Mouse (Mus musculus) embryonic facial prominence, embryonic 10.5 days (tissue): ENCODE measurements around the gene Stard3nl. TPM values are rescaled to one million over a fixed set of nuclear protein-coding genes. Genes with fewer than 3 reads are reported as not detected.
A peak's percentile ranks its signal among the peaks of the same experiment; 100 is the strongest.
"Not testable (repeated sequence)": the region's sequence is repeated elsewhere in the genome, so short reads cannot be mapped to it uniquely, and the experiment has no call there.

Experiments
- DNase-seq: peaks from one replicate; pipeline ENCODE4 v3.0.0-alpha.2; 2017; ENCODE audit warnings: low spot score
- H3K27ac ChIP-seq: fragments of 300-500 bp; sonication (generic); replicated peaks from 2 replicates; pipeline ENCODE4 v1.5.1; 2016; ENCODE audit warnings: mild to moderate bottlenecking
- H3K27me3 ChIP-seq: fragments of 300-500 bp; sonication (generic); replicated peaks from 2 replicates; pipeline ENCODE4 v1.6.1; 2016; ENCODE audit warnings: low read depth, mild to moderate bottlenecking; ENCODE audit not compliant: poor library complexity, severe bottlenecking
- H3K36me3 ChIP-seq: fragments of 300-500 bp; sonication (generic); replicated peaks from 2 replicates; pipeline ENCODE4 v1.6.1; 2016; ENCODE audit warnings: mild to moderate bottlenecking, moderate library complexity
- H3K4me1 ChIP-seq: fragments of 300-500 bp; sonication (generic); 2 replicates; pipeline ENCODE4 v1.6.1; 2016
- H3K4me3 ChIP-seq: fragments of 300-500 bp; sonication (generic); 2 replicates; pipeline ENCODE4 v1.5.1; 2016; ENCODE audit warnings: mild to moderate bottlenecking, moderate library complexity
- H3K9me3 ChIP-seq: fragments of 300-500 bp; sonication (generic); 2 replicates; pipeline ENCODE4 v1.6.1; 2016; ENCODE audit warnings: mild to moderate bottlenecking
- WGBS: fragments of 180-500 bp; shearing (Covaris S2); methylation state at CpG from one replicate; pipeline ENCODE4 v1.1.7; 2016; 5-methylcytosine and 5-hydroxymethylcytosine counted together
- polyA plus RNA-seq: library from polyadenylated mRNA; unstranded; fragments of >200 nt; fragmentation: Nextera tagmentation; extraction: Ambion mirVana; gene quantifications from 2 replicates; pipeline ENCODE4 v1.2.1, GENCODE M21; 2016

The Stard3nl gene
- polyA plus RNA-seq, 1 experiment from 2014 or later = 102 TPM

- no peaks in the 10 kb centered on the region for H3K27me3 ChIP-seq
- H3K4me3 ChIP-seq = no peak overlapping the region
- no peak for DNase-seq
- peaks cover 15% of the 10 kb centered on the region for H3K4me1 ChIP-seq
- H3K36me3 ChIP-seq = peaks cover 63% of the 10 kb centered on the region
- H3K9me3 ChIP-seq = no peaks in the 10 kb centered on the region
- 15% methylated on average over 8 of the region's 8 CpGs for WGBS
- H3K27ac ChIP-seq = no peak overlapping the region
Measured at GRCm38 (mm10) chr13:19372133-19372729, 23.4 kb downstream of the Stard3nl start.

DNA sequence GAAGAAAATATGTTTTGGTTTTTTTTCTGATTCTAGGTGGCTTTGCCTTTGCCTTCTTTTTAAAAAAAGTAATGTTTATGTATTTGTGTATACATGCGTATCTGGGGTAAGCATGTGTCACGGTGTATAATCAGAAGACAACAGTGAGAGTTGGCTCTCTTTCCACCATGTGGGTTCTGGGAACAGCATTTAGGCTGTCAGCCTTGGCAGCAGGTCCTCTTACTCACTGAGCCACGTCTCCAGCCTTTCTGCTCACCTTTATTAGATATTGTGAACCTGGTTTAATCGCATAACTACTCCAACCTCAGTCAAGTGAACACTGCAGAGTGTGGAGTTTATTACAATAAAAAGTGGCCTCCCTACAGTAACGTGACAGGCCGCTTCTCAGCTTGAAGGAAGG is 26.8 kb downstream of the Stard3nl start:
- DNase-seq = no peak
- no peaks in the 10 kb centered on the region for H3K9me3 ChIP-seq
- 94% methylated on average over 6 of the region's 6 CpGs for WGBS
- no peaks in the 10 kb centered on the region for H3K27me3 ChIP-seq
- H3K27ac ChIP-seq = no peak overlapping the region
- H3K36me3 ChIP-seq = peaks cover 65% of the 10 kb centered on the region
- no peak overlapping the region for H3K4me3 ChIP-seq
- H3K4me1 ChIP-seq = peaks cover 12% of the 10 kb centered on the region

- WGBS = 87% methylated on average over 7 of the region's 7 CpGs
- H3K27ac ChIP-seq = no peak overlapping the region
- H3K9me3 ChIP-seq = no peaks in the 10 kb centered on the region
- no peaks in the 10 kb centered on the region for H3K27me3 ChIP-seq
- peaks cover 65% of the 10 kb centered on the region for H3K36me3 ChIP-seq
- no peak overlapping the region for H3K4me3 ChIP-seq
- no peak for DNase-seq
- peaks cover 10% of the 10 kb centered on the region for H3K4me1 ChIP-seq
Measured at GRCm38 (mm10) chr13:19367536-19367935, 28.1 kb downstream of the Stard3nl start.

- DNase-seq = no peak
- no peaks in the 10 kb centered on the region for H3K9me3 ChIP-seq
- WGBS = 78% methylated on average over 2 of the region's 2 CpGs
- peaks cover 3% of the 10 kb centered on the region for H3K4me1 ChIP-seq
- H3K36me3 ChIP-seq = peaks cover 59% of the 10 kb centered on the region
- H3K27me3 ChIP-seq = no peaks in the 10 kb centered on the region
- H3K27ac ChIP-seq = no peak overlapping the region
- no peak overlapping the region for H3K4me3 ChIP-seq
Measured at GRCm38 (mm10) chr13:19366866-19367265, 28.7 kb downstream of the Stard3nl start.

- Histone ChIP-seq H3K27ac (no peak overlapping the region), H3K36me3 (peaks cover 51% of the 10 kb centered on the region), H3K9me3 (no peaks in the 10 kb centered on the region), H3K4me1 (no peaks in the 10 kb centered on the region), H3K27me3 (no peaks in the 10 kb centered on the region), H3K4me3 (no peak overlapping the region)
- peak; percentile 65 for DNase-seq
- WGBS = 39% methylated on average over 4 of the region's 4 CpGs
Measured at GRCm38 (mm10) chr13:19365596-19365995, 30.0 kb downstream of the Stard3nl start.

GRCm38 (mm10) chr13:19364245-19364772 is 31.3 kb downstream of the Stard3nl start:
- no peaks in the 10 kb centered on the region for H3K27me3 ChIP-seq
- 85% methylated on average over 11 of the region's 11 CpGs for WGBS
- no peak overlapping the region for H3K4me3 ChIP-seq
- H3K9me3 ChIP-seq = no peaks in the 10 kb centered on the region
- H3K27ac ChIP-seq = no peak overlapping the region
- peak; percentile 32 for DNase-seq
- no peaks in the 10 kb centered on the region for H3K4me1 ChIP-seq
- H3K36me3 ChIP-seq = peaks cover 42% of the 10 kb centered on the region

- H3K36me3 ChIP-seq = peaks cover 45% of the 10 kb centered on the region
- WGBS = 75% methylated on average over 6 of the region's 6 CpGs
- no peaks in the 10 kb centered on the region for H3K4me1 ChIP-seq
- H3K27me3 ChIP-seq = no peaks in the 10 kb centered on the region
- H3K4me3 ChIP-seq = no peak overlapping the region
- DNase-seq = no peak
- H3K27ac ChIP-seq = no peak overlapping the region
- no peaks in the 10 kb centered on the region for H3K9me3 ChIP-seq
Measured at GRCm38 (mm10) chr13:19362358-19362757, 33.2 kb downstream of the Stard3nl start.

DNA sequence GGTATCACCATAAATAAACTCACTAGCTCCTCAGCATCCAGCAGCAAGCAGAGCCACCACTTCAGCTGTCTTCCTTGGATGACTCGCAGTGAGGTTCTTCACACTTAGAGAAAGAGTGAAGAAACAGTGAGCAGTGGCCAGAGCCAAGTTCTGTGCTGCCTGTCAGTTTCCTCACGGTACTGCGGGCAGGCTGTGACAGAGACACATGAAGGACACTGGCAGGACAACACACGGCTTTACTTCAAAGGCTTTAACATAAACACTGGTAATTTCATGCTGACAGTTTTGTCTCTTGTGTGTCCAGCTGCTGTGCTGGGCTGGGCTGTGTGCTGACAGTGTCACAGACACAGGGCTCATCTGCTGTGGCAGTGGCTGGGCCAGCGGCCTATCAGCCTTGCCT is 37.6 kb downstream of the Stard3nl start:
- no peaks in the 10 kb centered on the region for H3K9me3 ChIP-seq

DNA sequence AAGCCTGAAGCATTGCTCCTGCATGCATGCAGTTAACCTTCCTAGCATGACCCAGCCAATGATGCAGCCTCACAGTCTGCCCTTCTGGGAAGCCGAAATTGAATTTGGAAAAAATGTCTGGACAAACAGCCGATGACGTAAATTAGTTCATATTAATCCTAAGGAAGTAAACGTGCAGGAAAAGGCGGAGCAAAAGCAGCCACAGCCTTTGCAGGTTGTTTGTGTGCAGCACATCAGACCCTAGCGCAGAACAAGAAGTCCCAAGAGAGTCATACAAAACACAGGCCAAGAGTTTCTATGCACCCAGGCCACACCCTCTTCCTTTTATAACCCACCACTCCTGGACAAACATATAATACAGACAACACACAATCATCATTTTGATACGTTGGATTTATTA is 38.3 kb downstream of the Stard3nl start:
- DNase-seq = no peak
- Histone ChIP-seq H3K4me3 (no peak overlapping the region), H3K9me3 (no peaks in the 10 kb centered on the region), H3K27me3 (no peaks in the 10 kb centered on the region), H3K36me3 (peaks cover 36% of the 10 kb centered on the region), H3K4me1 (peaks cover 3% of the 10 kb centered on the region; the same call in 1 of the 2 replicates), H3K27ac (no peak overlapping the region)
- 88% methylated on average over 7 of the region's 7 CpGs for WGBS

More for the DNA sequence above, 37.6 kb downstream of the Stard3nl start:
- peaks cover 36% of the 10 kb centered on the region for H3K36me3 ChIP-seq
- WGBS = 86% methylated on average over 5 of the region's 5 CpGs
- no peak overlapping the region for H3K27ac ChIP-seq
- peaks cover under 1% of the 10 kb centered on the region; the same call in 1 of the 2 replicates for H3K4me1 ChIP-seq
- no peaks in the 10 kb centered on the region for H3K27me3 ChIP-seq
- H3K4me3 ChIP-seq = no peak overlapping the region
- DNase-seq = no peak

DNA sequence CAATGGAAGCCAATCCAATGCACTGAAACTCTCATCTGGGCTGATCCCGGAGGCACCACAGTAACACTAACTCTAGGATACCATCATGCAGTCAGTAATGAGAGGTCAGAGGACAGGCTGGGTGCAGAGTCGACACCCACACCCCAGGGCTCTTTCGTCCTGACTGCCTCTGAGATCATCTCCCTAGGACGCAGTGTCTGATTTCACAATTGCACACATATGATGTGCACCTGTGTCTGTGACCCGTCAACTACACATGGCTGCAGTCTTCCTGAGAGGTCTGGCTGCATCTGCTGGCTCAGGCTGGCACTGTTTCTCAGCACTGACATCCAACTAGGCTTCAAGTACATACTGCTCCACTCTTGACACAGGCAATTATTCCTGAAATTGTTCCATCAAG is 38.9 kb downstream of the Stard3nl start:
- 80% methylated on average over 5 of the region's 5 CpGs for WGBS
- no peak for DNase-seq
- H3K27me3 ChIP-seq = no peaks in the 10 kb centered on the region
- no peak overlapping the region for H3K4me3 ChIP-seq
- no peak overlapping the region for H3K27ac ChIP-seq
- H3K36me3 ChIP-seq = peaks cover 36% of the 10 kb centered on the region
- H3K9me3 ChIP-seq = no peaks in the 10 kb centered on the region
- peaks cover 3% of the 10 kb centered on the region; the same call in 1 of the 2 replicates for H3K4me1 ChIP-seq

- H3K36me3 ChIP-seq = peaks cover 36% of the 10 kb centered on the region
- DNase-seq = no peak
- no peak overlapping the region for H3K4me3 ChIP-seq
- no peak overlapping the region for H3K27ac ChIP-seq
- peaks cover 3% of the 10 kb centered on the region; the same call in 1 of the 2 replicates for H3K4me1 ChIP-seq
- H3K27me3 ChIP-seq = no peaks in the 10 kb centered on the region
- H3K9me3 ChIP-seq = no peaks in the 10 kb centered on the region
- 80% methylated on average over 7 of the region's 7 CpGs for WGBS
Measured at GRCm38 (mm10) chr13:19356120-19356519, 39.5 kb downstream of the Stard3nl start.

DNA sequence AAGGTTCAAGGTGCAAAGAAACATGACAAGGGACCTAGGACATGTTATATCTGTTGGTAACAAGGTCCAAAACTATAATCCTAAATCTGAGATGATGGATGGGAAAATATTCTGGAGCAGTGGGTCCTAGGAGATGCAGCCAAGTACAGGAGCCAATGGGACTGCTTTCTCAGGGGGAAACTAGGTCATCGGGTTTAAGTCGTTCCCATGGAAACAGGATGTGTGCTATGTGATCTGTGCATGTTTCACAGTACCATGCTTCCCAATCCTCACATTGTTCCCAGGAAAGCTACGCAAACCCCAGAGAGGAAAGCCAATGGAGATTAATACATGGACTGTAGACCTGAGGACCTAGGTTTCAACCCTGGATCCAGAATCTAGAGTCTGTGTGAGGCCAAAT is 42.8 kb downstream of the Stard3nl start:
- no peaks in the 10 kb centered on the region for H3K27me3 ChIP-seq
- H3K27ac ChIP-seq = no peak overlapping the region
- 92% methylated on average over 3 of the region's 3 CpGs for WGBS
- H3K4me1 ChIP-seq = peaks cover 3% of the 10 kb centered on the region; the same call in 1 of the 2 replicates
- H3K9me3 ChIP-seq = no peaks in the 10 kb centered on the region
- H3K36me3 ChIP-seq = peaks cover 20% of the 10 kb centered on the region
- no peak for DNase-seq
- no peak overlapping the region for H3K4me3 ChIP-seq

DNA sequence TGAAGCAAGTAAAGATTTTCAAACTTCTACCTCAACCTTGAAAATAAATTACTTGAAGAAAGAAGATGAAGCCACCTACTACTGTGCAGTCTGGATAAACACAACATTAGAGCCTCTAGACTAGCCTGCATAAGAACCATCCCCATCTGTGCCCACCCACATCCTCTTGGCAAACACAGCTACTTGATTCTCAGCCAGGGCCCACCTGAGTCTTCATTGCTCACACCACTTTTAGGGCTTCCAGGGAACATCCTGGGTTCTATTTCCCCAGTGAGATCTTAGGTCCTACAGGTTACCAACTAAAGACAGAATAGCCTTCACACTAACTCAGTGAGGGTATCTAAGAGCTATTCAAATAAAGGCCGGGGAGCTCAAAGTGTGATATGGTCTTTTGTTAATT is 55.2 kb downstream of the Stard3nl start:
- H3K4me1 ChIP-seq = not testable (repeated sequence)
- WGBS = 92% methylated on average over 1 of the region's 1 CpGs

More for the DNA sequence above, 55.2 kb downstream of the Stard3nl start:
- H3K27me3 ChIP-seq, H3K36me3 ChIP-seq, H3K9me3 ChIP-seq, H3K27ac ChIP-seq, DNase-seq, H3K4me3 ChIP-seq: not testable (repeated sequence)
